Mouse (Mus musculus) CD8-positive naive resting alpha-beta T cell, adult 2 months (primary cell): ENCODE measurements around the gene Ppip5k2.
A peak's percentile ranks its signal among the peaks of the same experiment; 100 is the strongest.

Experiments
- DNase-seq, 2 experiments: peaks; one replicate each; pipeline ENCODE4 v3.0.0; 2022; ENCODE audit warnings: low read depth in 2 of 2, low spot score in 2 of 2

The Ppip5k2 gene

GRCm38 (mm10) chr1:97661406-97662241, 108.6 kb downstream of the Ppip5k2 start, which contains the start of gene D1Ertd622e:
D1Ertd622e (minus strand) TSS chr1:97662074.
- peak; percentile 66 to 70 for DNase-seq

DNA sequence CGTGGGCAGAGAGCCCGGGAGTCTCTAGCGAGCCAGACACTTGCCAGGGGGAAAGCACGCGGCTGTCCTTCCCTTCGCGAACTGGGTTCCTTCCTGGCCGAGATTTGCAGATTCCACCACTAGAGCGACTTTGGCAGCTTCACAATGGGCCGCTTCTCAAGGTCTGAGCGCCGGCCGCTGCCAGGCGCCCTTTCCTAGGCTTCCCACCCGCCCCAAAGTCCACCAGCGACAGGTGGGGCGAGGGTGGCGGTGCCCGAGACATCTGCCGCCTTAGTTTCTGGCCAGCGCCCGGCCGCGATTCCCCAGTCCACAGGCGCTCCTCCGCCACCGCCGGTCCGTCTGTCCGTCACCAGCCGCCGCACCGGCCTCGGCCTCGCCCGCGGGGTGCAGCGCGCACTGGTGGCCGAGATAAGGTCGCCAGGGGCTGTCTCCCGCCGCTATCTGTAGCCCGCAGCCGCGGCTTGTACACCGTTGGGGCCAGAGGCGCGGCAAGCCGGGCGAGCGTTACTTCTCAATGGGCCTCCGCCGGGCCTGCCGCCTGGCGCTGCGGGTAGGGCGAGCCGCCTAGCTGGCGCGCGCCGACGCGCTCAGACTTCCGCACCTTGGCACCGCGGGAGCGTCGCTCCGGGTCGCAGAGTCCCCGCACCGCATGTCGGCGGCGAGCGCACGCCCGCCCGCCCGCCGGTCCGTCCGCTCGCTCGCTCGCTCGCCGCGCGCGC, 109.4 kb downstream of the Ppip5k2 start:
- peak; percentile 52 to 56 for DNase-seq

DNA sequence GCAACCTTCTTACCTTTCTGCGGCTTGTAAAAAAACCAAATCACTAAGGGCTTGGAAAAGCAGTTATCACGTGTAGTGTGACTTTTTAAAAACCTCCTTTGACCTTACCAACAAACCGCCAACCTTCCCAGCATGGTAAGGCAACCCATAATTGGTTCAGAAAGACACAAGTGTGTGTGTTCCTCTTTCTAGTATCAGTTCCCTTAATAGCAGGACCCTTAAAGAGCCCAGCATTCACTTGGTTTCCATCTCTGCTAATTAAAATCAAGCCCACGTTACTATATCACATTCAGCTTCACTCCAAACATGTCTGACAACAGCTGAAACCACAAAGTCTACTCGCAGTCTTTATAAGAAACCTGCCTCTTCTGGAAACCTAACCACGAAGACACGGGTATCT, 110.8 kb downstream of the Ppip5k2 start:
- DNase-seq, result no peak

- no peak for DNase-seq
These were observed 112.4 kb downstream of the Ppip5k2 start for GRCm38 (mm10) chr1:97657786-97658185.

- DNase-seq, result no peak
These were observed 113.0 kb downstream of the Ppip5k2 start for GRCm38 (mm10) chr1:97657201-97657600.
